Mouse (Mus musculus) thymus, postnatal 4 days (tissue): ENCODE data around the gene Bcat2.

ENCODE experiments used
- DNase-seq: peaks from one replicate; pipeline ENCODE4 v3.0.0; 2021

Bcat2 gene

GRCm38 (mm10) chr7:45589173-45589572 lies 19.2 kb downstream of the Bcat2 start:
- peak; percentile 89 for DNase-seq

DNA sequence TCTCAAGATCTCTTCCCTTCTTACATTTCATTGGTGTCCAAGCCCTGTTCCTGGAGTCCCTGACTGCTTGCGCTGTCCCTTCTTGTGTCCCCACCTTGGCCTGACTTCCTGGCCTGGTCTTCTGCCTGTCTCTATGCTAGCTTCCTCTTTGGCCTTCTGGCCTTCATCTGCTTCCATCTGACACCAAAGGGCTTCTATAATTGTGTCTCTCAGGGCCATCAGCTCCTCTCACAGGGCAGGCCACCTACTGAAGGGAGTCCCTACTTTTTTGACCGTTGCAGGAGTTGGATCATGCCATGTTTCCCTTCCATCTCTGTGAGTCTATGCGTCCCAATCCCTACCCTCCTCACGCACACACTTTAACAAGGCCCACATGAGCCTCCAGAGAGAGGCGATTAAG lies 19.9 kb downstream of the Bcat2 start:
- no peak for DNase-seq

- DNase-seq: no peak
Measured at GRCm38 (mm10) chr7:45590874-45591273, 20.9 kb downstream of the Bcat2 start.

DNA sequence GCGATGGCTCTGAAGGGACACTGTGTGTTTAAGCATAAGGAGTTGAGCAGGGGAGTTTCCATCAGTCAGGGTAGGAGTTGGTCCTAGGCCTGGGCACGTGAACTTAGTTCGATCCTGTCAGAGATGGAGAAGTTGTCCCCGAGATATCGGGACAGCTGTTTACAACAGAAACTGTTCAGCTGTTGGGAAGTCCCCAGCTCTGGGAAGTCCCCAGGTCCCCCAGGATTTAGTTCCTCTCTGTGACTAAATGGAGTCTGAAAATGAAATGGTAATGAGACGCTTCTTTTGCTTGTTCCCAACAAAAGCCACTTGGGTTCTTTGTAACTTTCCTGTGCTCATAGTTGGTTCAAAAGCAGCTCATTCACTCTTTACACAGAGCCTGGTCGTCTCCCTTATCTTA lies 21.9 kb downstream of the Bcat2 start:
- no peak for DNase-seq

DNA sequence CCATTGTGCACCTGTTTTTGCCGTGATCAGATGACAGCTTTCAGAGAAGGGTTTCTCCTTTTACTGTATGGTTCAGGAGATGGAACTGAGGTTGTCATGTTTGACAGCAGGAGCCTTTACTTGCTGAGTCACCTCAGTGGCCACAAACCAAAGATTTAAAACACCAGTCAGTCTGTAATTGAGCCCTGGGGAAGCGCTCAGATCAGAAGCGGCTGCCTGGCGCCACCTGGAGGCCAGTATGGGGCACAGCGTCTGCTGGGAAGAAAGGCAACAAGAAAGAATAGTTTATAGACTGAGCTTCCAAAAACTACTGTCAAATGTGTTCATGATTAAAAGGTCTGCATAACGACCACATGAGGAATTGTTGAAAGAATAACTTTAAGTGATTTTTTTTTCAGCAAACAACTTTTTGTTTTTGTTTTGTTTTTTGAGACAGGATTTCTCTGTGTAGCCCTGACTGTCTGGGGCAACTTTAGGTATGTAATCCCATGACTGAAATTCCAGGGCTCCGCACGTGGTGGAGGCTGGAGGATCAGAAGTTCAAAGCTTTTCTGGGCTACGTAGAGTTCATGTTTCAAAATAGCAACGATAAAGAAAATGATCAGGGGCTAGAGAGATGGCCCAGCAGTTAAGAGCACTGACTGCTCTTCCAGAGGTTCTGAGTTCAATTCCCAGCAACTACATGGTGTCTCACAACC lies 23.3 kb downstream of the Bcat2 start:
- peak; percentile 84 for DNase-seq

DNA sequence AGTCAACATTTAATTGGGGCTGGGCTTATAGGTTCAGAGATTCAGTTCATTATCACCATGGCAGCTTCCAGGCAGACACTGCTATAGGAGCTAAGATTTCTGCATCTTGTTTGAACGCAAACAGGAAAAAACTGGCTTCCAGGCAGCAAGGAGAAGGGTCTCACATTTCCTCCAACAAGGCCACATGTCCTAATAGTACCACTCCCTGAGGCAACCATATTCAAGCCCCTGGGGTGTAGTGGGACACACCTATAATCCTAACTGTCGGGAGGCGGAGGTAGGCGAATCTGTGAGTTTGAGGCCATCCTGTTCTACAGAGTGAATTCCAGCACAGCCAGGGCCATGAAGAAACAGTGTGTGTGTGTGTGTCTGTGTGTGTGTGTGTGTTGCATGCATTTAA lies 25.2 kb downstream of the Bcat2 start:
- no peak for DNase-seq

- no peak for DNase-seq
Measured at GRCm38 (mm10) chr7:45596107-45596506, 26.2 kb downstream of the Bcat2 start.

- DNase-seq: no peak
Measured at GRCm38 (mm10) chr7:45597013-45597412, 27.1 kb downstream of the Bcat2 start.

GRCm38 (mm10) chr7:45597527-45597926 lies 27.6 kb downstream of the Bcat2 start:
- DNase-seq: no peak

GRCm38 (mm10) chr7:45598960-45599879 lies 29.3 kb downstream of the Bcat2 start:
- DNase-seq: peak; percentile 82

DNA sequence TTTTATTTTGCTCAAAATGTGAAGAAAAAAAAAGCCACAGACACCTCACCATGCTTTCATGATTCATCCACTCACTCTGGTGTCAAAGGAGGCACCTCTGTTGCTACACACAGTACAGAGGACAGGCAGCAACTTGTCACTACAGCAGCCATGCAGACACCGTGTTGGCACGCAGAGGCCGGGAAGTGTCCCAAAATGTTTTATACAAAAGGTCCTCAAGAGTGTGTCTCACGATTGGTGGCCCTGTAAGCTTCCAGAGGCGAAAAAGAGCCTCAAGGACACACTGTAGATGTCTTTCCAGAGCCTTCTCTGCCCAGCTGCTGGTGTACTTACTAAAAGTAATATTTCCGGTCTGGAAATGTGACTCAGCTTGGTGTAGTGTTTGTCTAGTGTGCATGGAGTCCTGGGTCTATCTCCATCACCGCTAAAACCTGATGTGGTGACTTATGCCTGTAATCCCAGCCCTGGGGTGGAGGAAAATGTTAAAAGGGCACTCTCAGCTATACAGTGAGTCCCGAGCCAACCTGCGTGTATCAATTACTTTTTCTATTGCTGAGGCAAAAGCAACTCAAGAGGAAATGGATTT lies 35.8 kb downstream of the Bcat2 start:
- no peak for DNase-seq

GRCm38 (mm10) chr7:45609511-45609910 lies 39.6 kb downstream of the Bcat2 start:
- no peak for DNase-seq

- DNase-seq: no peak
Measured at GRCm38 (mm10) chr7:45616277-45616676, 46.3 kb downstream of the Bcat2 start.

GRCm38 (mm10) chr7:45617042-45617695 lies 47.2 kb downstream of the Bcat2 start, which contains the start of gene Fut1:
Gene Fut1 (plus strand): TSS chr7:45617289.
- DNase-seq: no peak

DNA sequence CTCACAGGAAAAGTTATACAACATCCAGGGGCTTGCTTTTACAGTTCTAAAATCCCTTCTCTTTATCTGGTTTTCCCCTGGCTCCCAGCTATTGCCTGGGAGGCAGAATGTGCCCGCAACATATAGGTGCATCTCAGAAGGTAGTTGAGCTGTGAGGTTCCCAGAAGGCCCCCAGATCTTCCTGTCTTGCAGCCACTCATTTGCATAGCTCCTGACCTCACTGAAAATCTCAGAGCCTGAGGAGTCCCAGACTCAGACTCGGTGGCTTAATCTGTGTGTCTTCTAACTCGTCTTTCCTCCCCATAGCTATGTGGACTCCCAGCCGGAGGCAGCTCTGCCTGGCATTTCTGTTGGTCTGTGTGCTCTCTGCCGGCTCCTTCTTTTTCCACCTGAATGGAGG lies 48.4 kb downstream of the Bcat2 start:
- DNase-seq: no peak

GRCm38 (mm10) chr7:45619592-45619991 lies 49.6 kb downstream of the Bcat2 start:
- DNase-seq: no peak

- DNase-seq: peak; percentile 63
Measured at GRCm38 (mm10) chr7:45621443-45621842, 51.5 kb downstream of the Bcat2 start, which contains the start of gene Izumo1. Gene Izumo1 (plus strand): TSS chr7:45621811.

- DNase-seq: no peak
Measured at GRCm38 (mm10) chr7:45623507-45623906, 53.6 kb downstream of the Bcat2 start.

DNA sequence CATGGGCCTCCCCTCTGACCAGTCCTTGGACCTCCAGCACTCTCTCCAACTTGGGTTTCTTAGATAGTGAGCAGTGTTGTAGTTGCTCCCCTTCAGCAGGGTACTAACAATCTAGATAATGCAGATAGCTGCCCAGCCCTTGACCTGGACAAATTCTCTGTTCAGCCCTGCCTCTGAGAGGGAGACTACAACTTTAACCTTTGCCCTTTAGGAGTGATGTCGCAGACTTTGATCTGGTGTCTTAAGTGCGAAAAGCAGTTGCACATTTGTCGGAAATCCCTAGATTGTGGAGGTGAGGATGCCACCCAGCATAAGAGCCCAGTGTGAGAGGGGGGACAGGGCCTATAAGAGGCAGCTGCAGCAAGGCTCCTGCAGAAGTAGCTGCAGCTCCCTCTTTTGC lies 54.8 kb downstream of the Bcat2 start:
- DNase-seq: no peak

DNA sequence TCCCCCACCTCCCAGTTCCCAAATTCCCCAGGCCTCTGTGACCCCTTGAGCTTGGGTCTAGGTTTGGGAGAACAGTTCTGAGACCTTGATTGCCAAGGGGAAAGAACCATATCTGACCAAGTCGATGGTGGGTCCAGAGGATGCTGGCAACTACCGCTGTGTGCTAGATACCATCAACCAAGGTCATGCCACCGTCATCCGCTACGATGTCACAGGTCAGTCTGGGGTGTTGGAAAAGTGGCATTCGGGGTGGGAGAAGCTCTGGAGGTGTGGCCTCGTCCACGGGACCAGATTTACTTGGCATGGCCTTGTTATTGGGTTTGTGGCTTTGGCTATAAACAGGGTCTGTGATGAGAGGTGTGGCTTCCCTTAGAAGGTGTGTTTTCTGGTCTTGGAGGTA lies 55.5 kb downstream of the Bcat2 start:
- no peak for DNase-seq

DNA sequence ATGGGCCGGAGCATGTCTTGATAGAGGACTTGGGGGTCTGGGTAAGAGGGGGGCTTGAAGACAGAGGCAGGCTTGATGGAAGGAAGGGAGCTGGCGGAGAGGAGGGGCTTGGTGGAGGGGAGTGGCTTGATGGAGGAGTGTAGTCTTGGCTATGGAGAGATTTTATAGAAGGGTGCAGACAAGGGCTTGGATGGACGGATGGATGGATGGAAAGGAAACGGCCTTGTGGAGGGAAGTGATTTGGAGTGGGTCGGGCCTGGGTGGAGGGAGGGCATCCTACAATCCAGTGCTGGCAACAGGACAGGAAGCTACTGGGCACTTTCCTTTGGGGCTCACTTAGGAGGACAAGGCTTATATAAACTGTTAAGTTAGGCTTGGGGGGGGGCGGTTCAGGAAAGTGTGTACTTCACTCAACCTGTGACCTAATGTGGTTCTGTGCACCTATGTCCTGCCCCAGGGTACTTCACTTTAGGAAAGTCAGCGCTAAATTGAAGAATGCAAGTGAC lies 56.7 kb downstream of the Bcat2 start:
- no peak for DNase-seq

- no peak for DNase-seq
Measured at GRCm38 (mm10) chr7:45627261-45627660, 57.3 kb downstream of the Bcat2 start, which contains the start of gene Rasip1. Gene Rasip1 (plus strand): TSS chr7:45627488.
